Mouse (Mus musculus): Measurements from ENCODE around the gene 3110082I17Rik. TPM values are rescaled to one million over a fixed set of nuclear protein-coding genes. Genes with fewer than 3 reads are reported as not detected.
"Not testable (repeated sequence)": the region's sequence is repeated elsewhere in the genome, so short reads cannot be mapped to it uniquely, and the experiment has no call there.

The 3110082I17Rik gene
- polyA plus RNA-seq, 1 experiment from 2014 or later, result 17.0 TPM

DNA sequence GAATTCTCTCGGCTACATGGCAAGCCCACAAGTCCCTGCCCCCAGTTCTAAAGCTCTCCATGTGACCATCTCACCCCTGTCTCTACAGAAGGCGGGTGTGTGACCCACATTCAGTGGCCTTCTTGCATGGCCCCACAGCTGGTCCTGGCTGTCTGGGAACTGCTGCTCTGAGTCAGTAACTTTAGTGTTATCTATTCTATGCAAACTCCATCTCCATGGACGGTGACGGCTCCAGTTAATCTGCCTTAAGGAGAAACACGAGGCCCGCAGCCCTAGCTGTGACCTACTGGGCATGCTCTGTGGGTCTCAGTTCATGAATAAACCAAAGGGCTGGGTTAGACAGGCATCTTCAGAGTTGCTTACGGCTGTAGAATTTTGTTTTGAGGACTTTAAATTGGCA, 65.9 kb downstream of the 3110082I17Rik start:
- peaks cover 23% of the 10 kb centered on the region for H3K36me3 ChIP-seq (ENCODE audit: control insufficient read depth, insufficient read depth, low read length)
- no peak overlapping the region for H3K4me3 ChIP-seq (ENCODE audit: control insufficient read depth in 1 of 2, insufficient read depth in 1 of 2, low read depth in 1 of 2, low read length in 2 of 2)
- WGBS, result 59% methylated on average over 7 of the region's 7 CpGs
- no peak overlapping the region for H3K9ac ChIP-seq (ENCODE audit: low read length)
- no peak for ATAC-seq (ENCODE audit: insufficient number of reproducible peaks, insufficient read depth, low FRiP score, low read depth)
- no peak overlapping the region for H3K4me2 ChIP-seq (ENCODE audit: low read length)
- no peaks in the 10 kb centered on the region for H3K9me3 ChIP-seq (ENCODE audit: control insufficient read depth, low read length)
- H3K27me3 ChIP-seq (ENCODE audit: control insufficient read depth, insufficient read depth, low read length), result no peaks in the 10 kb centered on the region
- peaks cover 25 to 31% of the 10 kb centered on the region in 2 experiments for H3K4me1 ChIP-seq (ENCODE audit: control insufficient read depth in 2 of 2, insufficient read depth in 2 of 2, low read length in 2 of 2)
- no peak overlapping the region for H3K27ac ChIP-seq (replicated peaks in 1 of 2; ENCODE audit: control insufficient read depth in 1 of 2, insufficient read depth in 1 of 2, low read depth in 2 of 2, low read length in 2 of 2)

- Histone ChIP-seq H3K4me2 (ENCODE audit: low read length) (no peak overlapping the region), H3K27me3 (ENCODE audit: control insufficient read depth, insufficient read depth, low read length) (no peaks in the 10 kb centered on the region), H3K36me3 (ENCODE audit: control insufficient read depth, insufficient read depth, low read length) (peaks cover 23% of the 10 kb centered on the region), H3K27ac (replicated peaks in 1 of 2; ENCODE audit: control insufficient read depth in 1 of 2, insufficient read depth in 1 of 2, low read depth in 2 of 2, low read length in 2 of 2) (no peak overlapping the region), H3K4me1 (ENCODE audit: control insufficient read depth in 2 of 2, insufficient read depth in 2 of 2, low read length in 2 of 2) (peaks cover 29 to 34% of the 10 kb centered on the region in 2 experiments), H3K4me3 (ENCODE audit: control insufficient read depth in 1 of 2, insufficient read depth in 1 of 2, low read depth in 1 of 2, low read length in 2 of 2) (no peak overlapping the region), H3K9ac (ENCODE audit: low read length) (no peak overlapping the region), H3K9me3 (ENCODE audit: control insufficient read depth, low read length) (no peaks in the 10 kb centered on the region)
- WGBS, result 92% methylated on average over 16 of the region's 16 CpGs
- no peak for ATAC-seq (ENCODE audit: insufficient number of reproducible peaks, insufficient read depth, low FRiP score, low read depth)
Measured at GRCm38 (mm10) chr5:139393197-139393588, 67.1 kb downstream of the 3110082I17Rik start.

DNA sequence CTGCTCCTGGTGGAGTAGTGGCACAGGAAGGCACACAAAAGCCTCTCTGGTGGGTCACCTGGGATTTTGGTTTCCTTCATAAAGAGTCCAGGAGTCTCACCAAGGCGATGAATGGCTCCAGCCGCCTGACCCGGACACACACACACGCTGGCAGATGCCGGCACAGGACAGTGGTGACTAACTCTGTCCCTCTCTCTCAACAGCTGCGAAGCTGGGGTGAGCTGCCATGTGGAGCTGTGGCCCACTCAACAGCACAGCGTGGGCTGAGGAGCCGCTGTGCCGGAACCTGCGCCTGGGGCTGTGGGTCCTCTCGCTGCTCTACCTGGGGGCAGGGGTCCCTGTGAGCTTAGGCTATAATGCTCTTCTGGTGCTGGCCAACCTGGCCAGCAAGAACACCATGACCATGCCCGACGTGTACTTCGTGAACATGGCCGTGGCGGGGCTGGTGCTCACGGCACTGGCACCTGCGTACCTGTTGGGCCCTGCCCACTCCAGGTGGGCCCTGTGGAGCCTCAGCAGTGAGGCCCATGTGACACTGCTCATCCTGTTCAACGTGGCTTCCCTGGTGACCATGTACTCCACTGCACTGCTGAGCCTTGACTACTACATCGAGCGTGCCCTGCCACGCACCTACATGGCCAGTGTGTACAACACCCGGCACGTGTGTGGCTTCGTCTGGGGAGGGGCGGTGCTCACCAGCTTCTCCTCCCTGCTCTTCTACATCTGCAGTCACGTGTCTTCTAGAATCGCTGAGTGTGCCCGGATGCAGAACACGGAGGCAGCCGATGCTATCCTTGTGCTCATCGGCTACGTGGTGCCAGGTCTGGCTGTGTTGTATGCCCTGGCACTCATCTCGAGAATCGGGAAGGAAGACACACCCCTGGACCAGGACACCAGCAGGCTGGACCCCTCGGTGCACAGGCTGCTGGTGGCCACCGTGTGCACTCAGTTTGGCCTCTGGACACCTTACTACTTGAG, 67.8 kb downstream of the 3110082I17Rik start:
- H3K27ac ChIP-seq (replicated peaks in 1 of 2; ENCODE audit: control insufficient read depth in 1 of 2, insufficient read depth in 1 of 2, low read depth in 2 of 2, low read length in 2 of 2), result no peak overlapping the region
- no peaks in the 10 kb centered on the region for H3K9me3 ChIP-seq (ENCODE audit: control insufficient read depth, low read length)
- ATAC-seq (ENCODE audit: insufficient number of reproducible peaks, insufficient read depth, low FRiP score, low read depth), result no peak
- peaks cover 23% of the 10 kb centered on the region for H3K36me3 ChIP-seq (ENCODE audit: control insufficient read depth, insufficient read depth, low read length)
- WGBS, result 92% methylated on average over 37 of the region's 37 CpGs
- no peak overlapping the region for H3K4me3 ChIP-seq (ENCODE audit: control insufficient read depth in 1 of 2, insufficient read depth in 1 of 2, low read depth in 1 of 2, low read length in 2 of 2)
- H3K27me3 ChIP-seq (ENCODE audit: control insufficient read depth, insufficient read depth, low read length), result no peaks in the 10 kb centered on the region
- H3K9ac ChIP-seq (ENCODE audit: low read length), result no peak overlapping the region
- peaks cover 29 to 34% of the 10 kb centered on the region in 2 experiments for H3K4me1 ChIP-seq (ENCODE audit: control insufficient read depth in 2 of 2, insufficient read depth in 2 of 2, low read length in 2 of 2)
- H3K4me2 ChIP-seq (ENCODE audit: low read length), result no peak overlapping the region

GRCm38 (mm10) chr5:139391309-139391990, 68.9 kb downstream of the 3110082I17Rik start:
- Histone ChIP-seq H3K4me1 (ENCODE audit: control insufficient read depth in 2 of 2, insufficient read depth in 2 of 2, low read length in 2 of 2) (peaks cover 27 to 35% of the 10 kb centered on the region in 2 experiments), H3K9me3 (ENCODE audit: control insufficient read depth, low read length) (no peaks in the 10 kb centered on the region), H3K9ac (ENCODE audit: low read length) (0 out of 2 replicates have a peak overlapping the region, but pooled peaks have one; percentile 31), H3K27ac (replicated peaks in 1 of 2; ENCODE audit: control insufficient read depth in 1 of 2, insufficient read depth in 1 of 2, low read depth in 2 of 2, low read length in 2 of 2) (no peak overlapping the region), H3K27me3 (ENCODE audit: control insufficient read depth, insufficient read depth, low read length) (no peaks in the 10 kb centered on the region), H3K4me2 (ENCODE audit: low read length) (no peak overlapping the region), H3K36me3 (ENCODE audit: control insufficient read depth, insufficient read depth, low read length) (peaks cover 23% of the 10 kb centered on the region), H3K4me3 (ENCODE audit: control insufficient read depth in 1 of 2, insufficient read depth in 1 of 2, low read depth in 1 of 2, low read length in 2 of 2) (no peak overlapping the region)
- 73% methylated on average over 11 of the region's 11 CpGs for WGBS
- no peak for ATAC-seq (ENCODE audit: insufficient number of reproducible peaks, insufficient read depth, low FRiP score, low read depth)

- not testable (repeated sequence) for H3K4me3 ChIP-seq (ENCODE audit: control insufficient read depth in 1 of 2, insufficient read depth in 1 of 2, low read depth in 1 of 2, low read length in 2 of 2); ATAC-seq (ENCODE audit: insufficient number of reproducible peaks, insufficient read depth, low FRiP score, low read depth); H3K27ac ChIP-seq (replicated peaks in 1 of 2; ENCODE audit: control insufficient read depth in 1 of 2, insufficient read depth in 1 of 2, low read depth in 2 of 2, low read length in 2 of 2); H3K4me2 ChIP-seq (ENCODE audit: low read length); H3K27me3 ChIP-seq (ENCODE audit: control insufficient read depth, insufficient read depth, low read length); H3K9me3 ChIP-seq (ENCODE audit: control insufficient read depth, low read length)
- 0 out of 2 replicates have a peak overlapping the region, but pooled peaks have one; percentile 31 for H3K9ac ChIP-seq (ENCODE audit: low read length)
- H3K36me3 ChIP-seq (ENCODE audit: control insufficient read depth, insufficient read depth, low read length), result peaks cover 23% of the 10 kb centered on the region
- H3K4me1 ChIP-seq (ENCODE audit: control insufficient read depth in 2 of 2, insufficient read depth in 2 of 2, low read length in 2 of 2), result peaks cover 27 to 37% of the 10 kb centered on the region in 2 experiments
- 56% methylated on average over 5 of the region's 5 CpGs for WGBS
Measured at GRCm38 (mm10) chr5:139390324-139391119, 69.8 kb downstream of the 3110082I17Rik start.

DNA sequence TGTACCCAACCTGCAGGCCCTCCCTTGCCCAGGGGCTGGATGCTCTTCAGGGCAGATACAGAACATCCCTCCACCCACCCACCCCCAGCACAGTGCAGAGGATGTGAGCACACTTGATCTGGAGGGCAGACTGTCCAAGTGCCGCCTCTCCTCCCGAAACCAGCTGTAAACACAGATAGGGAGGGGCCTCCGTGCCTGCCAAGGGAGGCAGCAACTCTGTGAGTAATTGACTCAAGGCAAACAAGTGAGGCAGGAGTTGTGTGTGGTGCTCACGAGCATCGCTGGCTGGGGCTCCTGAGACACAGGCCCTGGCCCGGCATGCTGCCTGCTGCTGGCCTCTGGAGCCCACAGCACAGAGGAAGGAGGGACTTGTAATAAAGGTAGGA, 70.7 kb downstream of the 3110082I17Rik start:
- ATAC-seq (ENCODE audit: insufficient number of reproducible peaks, insufficient read depth, low FRiP score, low read depth), result no peak
- H3K9ac ChIP-seq (ENCODE audit: low read length), result peak overlapping the region; percentile 25; the same call in 1 of the 2 replicates
- WGBS, result 30% methylated on average over 6 of the region's 6 CpGs
- H3K36me3 ChIP-seq (ENCODE audit: control insufficient read depth, insufficient read depth, low read length), result peaks cover 23% of the 10 kb centered on the region
- H3K4me3 ChIP-seq (ENCODE audit: control insufficient read depth in 1 of 2, insufficient read depth in 1 of 2, low read depth in 1 of 2, low read length in 2 of 2), result no peak overlapping the region
- 0 out of 2 replicates have a peak overlapping the region, but pooled peaks have one; percentile 2 for H3K4me2 ChIP-seq (ENCODE audit: low read length)
- no peaks in the 10 kb centered on the region for H3K27me3 ChIP-seq (ENCODE audit: control insufficient read depth, insufficient read depth, low read length)
- peaks cover 31 to 45% of the 10 kb centered on the region in 2 experiments for H3K4me1 ChIP-seq (ENCODE audit: control insufficient read depth in 2 of 2, insufficient read depth in 2 of 2, low read length in 2 of 2)
- H3K9me3 ChIP-seq (ENCODE audit: control insufficient read depth, low read length), result no peaks in the 10 kb centered on the region
- peak overlapping the region; percentile 15 to 29; a peak in 2 of 4 replicates for H3K27ac ChIP-seq (replicated peaks in 1 of 2; ENCODE audit: control insufficient read depth in 1 of 2, insufficient read depth in 1 of 2, low read depth in 2 of 2, low read length in 2 of 2)
